Mouse (Mus musculus): Measurements from ENCODE around the gene Arl16.

Arl16 gene

GRCm38 (mm10) chr11:120445475-120445874 is 21.9 kb downstream of the Arl16 start:
- DNase-seq (ENCODE audit: low spot score in 2 of 2): no peak

GRCm38 (mm10) chr11:120444106-120444505 is 23.3 kb downstream of the Arl16 start:
- DNase-seq (ENCODE audit: low spot score in 2 of 2): no peak

GRCm38 (mm10) chr11:120442765-120443280 is 24.6 kb downstream of the Arl16 start:
- DNase-seq (ENCODE audit: low spot score in 2 of 2): no peak

GRCm38 (mm10) chr11:120442344-120442743 is 25.1 kb downstream of the Arl16 start, which contains the start of gene Tspan10:
Gene Tspan10, plus strand, starts transcription at chr11:120442644.
- DNase-seq (ENCODE audit: low spot score in 2 of 2): no peak

- no peak for DNase-seq (ENCODE audit: low spot score in 2 of 2)
Measured at GRCm38 (mm10) chr11:120437857-120438385, 29.5 kb downstream of the Arl16 start.

GRCm38 (mm10) chr11:120437152-120437856 is 30.1 kb downstream of the Arl16 start, which contains the start of gene Nploc4:
Gene Nploc4, minus strand, starts transcription at chr11:120437708.
- DNase-seq (ENCODE audit: low spot score in 2 of 2): peak; percentile 80 to 85

- DNase-seq (ENCODE audit: low spot score in 2 of 2): no peak
Measured at GRCm38 (mm10) chr11:120426727-120427126, 40.7 kb downstream of the Arl16 start.

- peak in 1 of 2 experiments; percentile 60 for DNase-seq (ENCODE audit: low spot score in 2 of 2)
Measured at GRCm38 (mm10) chr11:120423569-120424295, 43.7 kb downstream of the Arl16 start.

GRCm38 (mm10) chr11:120422651-120423568 is 44.5 kb downstream of the Arl16 start:
- no peak for DNase-seq (ENCODE audit: low spot score in 2 of 2)

GRCm38 (mm10) chr11:120418592-120418991 is 48.8 kb downstream of the Arl16 start:
- no peak for DNase-seq (ENCODE audit: low spot score in 2 of 2)

GRCm38 (mm10) chr11:120417852-120418251 is 49.6 kb downstream of the Arl16 start:
- no peak for DNase-seq (ENCODE audit: low spot score in 2 of 2)
